Mouse (Mus musculus): ENCODE results near the gene Naaladl2. TPM values are rescaled to one million over a fixed set of nuclear protein-coding genes. Genes with fewer than 3 reads are reported as not detected.

The Naaladl2 gene
- polyA plus RNA-seq, 1 experiment from 2014 or later = 0.99 TPM

DNA sequence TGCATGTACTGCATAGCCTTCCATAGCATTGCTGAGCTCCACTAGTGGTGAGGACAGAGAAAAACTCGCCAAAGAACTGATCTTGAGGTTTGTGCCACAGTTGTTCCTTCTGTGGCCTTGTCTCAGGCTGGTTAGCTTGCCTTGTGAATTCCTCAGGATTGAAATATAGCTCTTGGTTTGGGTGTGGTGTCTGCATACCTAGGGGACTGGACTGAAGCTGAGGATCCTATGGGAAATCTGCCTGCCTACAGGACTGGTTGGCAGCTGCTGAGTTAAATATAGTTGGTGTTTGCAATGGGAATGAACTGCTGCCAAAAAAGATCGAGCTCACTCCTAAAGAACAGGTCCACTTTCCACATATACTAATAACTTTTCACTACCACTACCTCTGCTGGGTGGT, 591.4 kb downstream of the Naaladl2 start:
- H3K27me3 ChIP-seq (replicated peaks; ENCODE audit: control insufficient read depth, insufficient read depth, low read length) = no peaks in the 10 kb centered on the region
- no peak overlapping the region for H3K9ac ChIP-seq (ENCODE audit: low read depth, low read length)
- no peak overlapping the region for H3K27ac ChIP-seq (ENCODE audit: low read depth, low read length)
- H3K4me1 ChIP-seq (ENCODE audit: control insufficient read depth, insufficient read depth, low read depth, low read length) = no peaks in the 10 kb centered on the region
- H3K36me3 ChIP-seq (ENCODE audit: control insufficient read depth, insufficient read depth, low read length) = no peaks in the 10 kb centered on the region
- no peak for ATAC-seq
- no peak overlapping the region for H3K4me3 ChIP-seq (ENCODE audit: low read length)
- 77% methylated on average over 2 of the region's 2 CpGs for WGBS
- H3K9me3 ChIP-seq (ENCODE audit: control insufficient read depth, low read length) = no peaks in the 10 kb centered on the region
- H3K4me2 ChIP-seq (ENCODE audit: low read length) = no peak overlapping the region

- Histone ChIP-seq H3K9ac (ENCODE audit: low read depth, low read length) (no peak overlapping the region), H3K4me2 (ENCODE audit: low read length) (no peak overlapping the region), H3K9me3 (ENCODE audit: control insufficient read depth, low read length) (no peaks in the 10 kb centered on the region), H3K27ac (ENCODE audit: low read depth, low read length) (no peak overlapping the region), H3K4me1 (ENCODE audit: control insufficient read depth, insufficient read depth, low read depth, low read length) (no peaks in the 10 kb centered on the region), H3K27me3 (replicated peaks; ENCODE audit: control insufficient read depth, insufficient read depth, low read length) (no peaks in the 10 kb centered on the region), H3K36me3 (ENCODE audit: control insufficient read depth, insufficient read depth, low read length) (no peaks in the 10 kb centered on the region), H3K4me3 (ENCODE audit: low read length) (no peak overlapping the region)
- 0 out of 2 replicates have a peak, but pooled peaks have one; percentile 17 for ATAC-seq
- 75% methylated on average over 3 of the region's 3 CpGs for WGBS
Observed at GRCm38 (mm10) chr3:24533775-24534458, 610.1 kb downstream of the Naaladl2 start.

DNA sequence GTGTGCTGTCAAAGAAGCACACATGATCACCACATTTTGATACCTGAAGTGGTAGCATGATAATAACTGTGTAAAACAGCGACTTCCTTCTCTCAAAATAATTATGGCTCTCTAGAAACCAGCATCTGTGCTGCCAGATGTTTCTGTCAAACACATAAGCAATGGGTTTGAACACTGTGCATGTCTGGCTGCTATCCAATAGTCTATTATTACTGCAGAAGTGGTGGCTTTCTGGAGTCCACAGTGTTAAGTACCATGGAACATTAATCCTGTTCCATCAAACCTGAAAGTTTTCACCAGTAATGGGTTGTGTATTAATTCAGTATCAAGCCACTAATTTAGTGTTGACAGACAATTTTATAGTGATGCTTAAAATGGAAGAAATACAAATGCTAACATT, 629.1 kb downstream of the Naaladl2 start:
- H3K4me3 ChIP-seq (ENCODE audit: low read length) = no peak overlapping the region
- H3K27me3 ChIP-seq (replicated peaks; ENCODE audit: control insufficient read depth, insufficient read depth, low read length) = no peaks in the 10 kb centered on the region
- H3K4me2 ChIP-seq (ENCODE audit: low read length) = no peak overlapping the region
- no peaks in the 10 kb centered on the region for H3K36me3 ChIP-seq (ENCODE audit: control insufficient read depth, insufficient read depth, low read length)
- no peak for ATAC-seq
- no peaks in the 10 kb centered on the region for H3K4me1 ChIP-seq (ENCODE audit: control insufficient read depth, insufficient read depth, low read depth, low read length)
- H3K9ac ChIP-seq (ENCODE audit: low read depth, low read length) = no peak overlapping the region
- H3K9me3 ChIP-seq (ENCODE audit: control insufficient read depth, low read length) = no peaks in the 10 kb centered on the region
- WGBS = 59% methylated on average over 1 of the region's 1 CpGs
- no peak overlapping the region for H3K27ac ChIP-seq (ENCODE audit: low read depth, low read length)

DNA sequence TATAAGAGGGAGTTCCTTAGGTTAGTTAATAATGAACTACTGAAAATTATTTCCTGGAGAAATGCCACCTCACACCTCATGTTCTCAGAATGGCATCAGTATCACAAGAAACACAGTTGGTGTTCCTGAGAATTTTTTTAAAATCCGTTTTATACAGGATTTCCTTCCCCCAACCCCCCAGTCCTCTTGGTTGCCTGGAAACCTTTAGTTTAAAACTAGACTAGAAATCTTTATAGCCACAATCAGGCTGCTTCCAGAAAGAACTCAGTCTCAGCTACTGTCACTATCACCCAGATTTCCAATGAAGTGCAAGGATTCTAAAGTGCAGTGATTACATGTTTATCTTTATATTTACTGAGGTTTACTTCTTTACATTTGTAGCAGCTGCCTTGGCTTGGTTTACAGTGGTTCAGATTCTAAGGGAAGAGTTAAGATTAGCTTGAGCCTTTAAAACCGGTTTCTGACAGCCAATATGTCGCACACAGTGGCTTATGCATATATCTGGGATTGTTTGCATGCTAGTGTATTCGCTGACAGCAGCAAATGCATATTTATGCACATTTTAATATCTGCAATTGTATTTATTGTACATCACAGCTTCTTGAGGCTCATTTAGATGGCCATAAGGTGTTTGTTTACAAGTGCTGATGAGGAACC, 657.5 kb downstream of the Naaladl2 start:
- Histone ChIP-seq H3K4me1 (ENCODE audit: control insufficient read depth, insufficient read depth, low read depth, low read length) (no peaks in the 10 kb centered on the region), H3K4me3 (ENCODE audit: low read length) (no peak overlapping the region), H3K9me3 (ENCODE audit: control insufficient read depth, low read length) (no peaks in the 10 kb centered on the region), H3K36me3 (ENCODE audit: control insufficient read depth, insufficient read depth, low read length) (no peaks in the 10 kb centered on the region), H3K9ac (ENCODE audit: low read depth, low read length) (no peak overlapping the region), H3K27ac (ENCODE audit: low read depth, low read length) (no peak overlapping the region), H3K4me2 (ENCODE audit: low read length) (no peak overlapping the region), H3K27me3 (replicated peaks; ENCODE audit: control insufficient read depth, insufficient read depth, low read length) (no peaks in the 10 kb centered on the region)
- WGBS = 69% methylated on average over 4 of the region's 4 CpGs
- ATAC-seq = no peak

DNA sequence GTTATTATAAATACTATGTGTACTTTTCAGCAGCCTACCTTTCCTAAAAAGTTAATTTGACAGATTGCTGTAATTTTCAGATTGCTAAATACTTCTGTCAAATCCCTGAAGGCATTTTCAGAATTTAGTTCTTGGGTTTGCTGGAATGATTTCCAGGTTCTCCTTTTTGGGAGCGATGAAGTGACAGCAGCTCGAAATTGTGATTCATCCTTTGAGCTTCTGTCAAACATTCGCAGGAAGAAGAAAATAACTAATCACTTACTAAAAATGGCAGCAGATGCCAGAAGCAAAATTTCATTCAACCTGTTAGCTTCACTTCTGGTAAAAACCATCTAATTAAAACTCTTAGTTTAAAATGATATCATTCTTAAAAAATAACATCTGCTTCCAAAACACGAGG, 680.1 kb downstream of the Naaladl2 start:
- Histone ChIP-seq H3K27ac (ENCODE audit: low read depth, low read length) (no peak overlapping the region), H3K4me2 (ENCODE audit: low read length) (no peak overlapping the region), H3K4me3 (ENCODE audit: low read length) (no peak overlapping the region), H3K36me3 (ENCODE audit: control insufficient read depth, insufficient read depth, low read length) (no peaks in the 10 kb centered on the region), H3K27me3 (replicated peaks; ENCODE audit: control insufficient read depth, insufficient read depth, low read length) (no peaks in the 10 kb centered on the region), H3K9ac (ENCODE audit: low read depth, low read length) (no peak overlapping the region), H3K9me3 (ENCODE audit: control insufficient read depth, low read length) (no peaks in the 10 kb centered on the region; the same call in 1 of the 2 replicates), H3K4me1 (ENCODE audit: control insufficient read depth, insufficient read depth, low read depth, low read length) (no peaks in the 10 kb centered on the region)
- ATAC-seq = no peak
- 88% methylated on average over 4 of the region's 4 CpGs for WGBS

DNA sequence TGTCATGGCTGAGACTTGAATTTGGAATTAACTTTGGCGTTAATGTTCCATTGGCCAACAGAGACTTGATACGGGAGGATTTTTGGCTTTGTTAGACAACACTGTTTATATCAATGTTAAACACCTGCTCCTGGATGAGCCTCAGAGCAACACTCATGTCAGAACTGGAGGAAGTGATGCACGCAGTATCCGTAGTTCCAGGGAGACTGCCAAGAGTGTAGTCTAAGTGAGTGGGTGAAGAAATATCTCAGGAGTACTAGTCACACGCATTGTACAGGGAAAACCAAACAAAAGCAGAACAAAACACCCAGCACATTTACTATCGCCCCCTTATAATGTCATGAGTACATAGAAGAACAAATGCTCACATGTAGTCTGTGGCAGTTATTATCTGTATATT, 703.4 kb downstream of the Naaladl2 start:
- Histone ChIP-seq H3K27ac (ENCODE audit: low read depth, low read length) (no peak overlapping the region), H3K36me3 (ENCODE audit: control insufficient read depth, insufficient read depth, low read length) (no peaks in the 10 kb centered on the region), H3K9ac (ENCODE audit: low read depth, low read length) (no peak overlapping the region), H3K4me2 (ENCODE audit: low read length) (no peak overlapping the region), H3K9me3 (ENCODE audit: control insufficient read depth, low read length) (no peaks in the 10 kb centered on the region), H3K4me3 (ENCODE audit: low read length) (no peak overlapping the region), H3K27me3 (replicated peaks; ENCODE audit: control insufficient read depth, insufficient read depth, low read length) (no peaks in the 10 kb centered on the region), H3K4me1 (ENCODE audit: control insufficient read depth, insufficient read depth, low read depth, low read length) (no peaks in the 10 kb centered on the region)
- WGBS = 79% methylated on average over 6 of the region's 6 CpGs
- ATAC-seq = no peak

DNA sequence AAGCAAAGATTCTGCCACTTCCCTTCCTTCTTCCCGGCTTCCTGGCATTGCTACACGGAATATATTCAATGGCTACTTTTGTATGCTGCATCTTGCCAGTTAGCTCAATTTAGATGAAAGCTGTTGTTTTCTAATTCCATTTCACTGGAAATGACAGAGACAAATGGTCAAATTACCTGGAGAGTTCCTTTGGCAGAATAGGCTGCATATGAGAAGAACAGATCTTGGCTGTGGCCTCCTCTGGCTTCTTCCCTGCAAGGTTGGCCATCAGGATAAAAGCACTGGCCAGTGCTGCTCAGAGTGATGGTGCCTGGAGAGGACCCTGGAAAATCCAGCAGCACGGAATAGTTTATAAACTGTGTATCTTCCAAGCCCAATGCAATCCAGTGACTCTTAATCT, 711.3 kb downstream of the Naaladl2 start:
- H3K27me3 ChIP-seq (replicated peaks; ENCODE audit: control insufficient read depth, insufficient read depth, low read length) = no peaks in the 10 kb centered on the region
- no peak overlapping the region for H3K27ac ChIP-seq (ENCODE audit: low read depth, low read length)
- H3K9ac ChIP-seq (ENCODE audit: low read depth, low read length) = no peak overlapping the region
- no peak overlapping the region for H3K4me3 ChIP-seq (ENCODE audit: low read length)
- no peaks in the 10 kb centered on the region for H3K4me1 ChIP-seq (ENCODE audit: control insufficient read depth, insufficient read depth, low read depth, low read length)
- 81% methylated on average over 3 of the region's 3 CpGs for WGBS
- H3K4me2 ChIP-seq (ENCODE audit: low read length) = no peak overlapping the region
- ATAC-seq = no peak
- H3K9me3 ChIP-seq (ENCODE audit: control insufficient read depth, low read length) = no peaks in the 10 kb centered on the region
- H3K36me3 ChIP-seq (ENCODE audit: control insufficient read depth, insufficient read depth, low read length) = no peaks in the 10 kb centered on the region

- no peak for ATAC-seq
- Histone ChIP-seq H3K27ac (ENCODE audit: low read depth, low read length) (no peak overlapping the region), H3K4me1 (ENCODE audit: control insufficient read depth, insufficient read depth, low read depth, low read length) (no peaks in the 10 kb centered on the region), H3K4me2 (ENCODE audit: low read length) (no peak overlapping the region), H3K4me3 (ENCODE audit: low read length) (no peak overlapping the region), H3K36me3 (ENCODE audit: control insufficient read depth, insufficient read depth, low read length) (no peaks in the 10 kb centered on the region), H3K27me3 (replicated peaks; ENCODE audit: control insufficient read depth, insufficient read depth, low read length) (no peaks in the 10 kb centered on the region), H3K9ac (ENCODE audit: low read depth, low read length) (no peak overlapping the region), H3K9me3 (ENCODE audit: control insufficient read depth, low read length) (no peaks in the 10 kb centered on the region)
Observed at GRCm38 (mm10) chr3:24391737-24392136, 752.3 kb downstream of the Naaladl2 start.

DNA sequence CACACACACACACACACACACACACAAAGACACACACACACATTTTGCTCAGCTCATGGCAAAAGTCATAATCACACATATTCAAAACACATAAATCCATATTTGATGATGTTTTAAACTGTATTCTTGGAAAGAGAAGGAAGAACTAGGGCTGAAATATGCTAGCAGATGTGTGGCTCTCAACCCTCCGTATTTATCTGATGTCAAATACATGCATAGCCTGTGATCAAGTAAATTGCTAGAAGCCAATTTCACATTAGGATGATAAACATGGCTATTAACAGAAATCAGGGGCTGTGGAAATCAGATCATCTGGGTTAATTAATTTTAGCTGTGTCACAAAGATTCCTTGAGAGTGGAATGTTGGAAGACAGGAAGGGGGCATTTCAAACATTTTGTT, 752.8 kb downstream of the Naaladl2 start:
- no peaks in the 10 kb centered on the region for H3K4me1 ChIP-seq (ENCODE audit: control insufficient read depth, insufficient read depth, low read depth, low read length)
- no peaks in the 10 kb centered on the region for H3K9me3 ChIP-seq (ENCODE audit: control insufficient read depth, low read length)
- no peak overlapping the region for H3K27ac ChIP-seq (ENCODE audit: low read depth, low read length)
- no peaks in the 10 kb centered on the region for H3K36me3 ChIP-seq (ENCODE audit: control insufficient read depth, insufficient read depth, low read length)
- no peak overlapping the region for H3K4me2 ChIP-seq (ENCODE audit: low read length)
- no peak for ATAC-seq
- 42% methylated on average over 1 of the region's 1 CpGs for WGBS
- no peak overlapping the region for H3K9ac ChIP-seq (ENCODE audit: low read depth, low read length)
- no peak overlapping the region for H3K4me3 ChIP-seq (ENCODE audit: low read length)
- no peaks in the 10 kb centered on the region for H3K27me3 ChIP-seq (replicated peaks; ENCODE audit: control insufficient read depth, insufficient read depth, low read length)
